Mouse (Mus musculus) E14TG2a.4 (cell line): Measurements from ENCODE around the gene Rnls.

Experiments used
- H3K27me3 ChIP-seq: 2 replicates; pipeline ENCODE4 v1.6.1; 2014; ENCODE audit warnings: low read length, control low read depth; ENCODE audit not compliant: insufficient read depth
- H3K36me3 ChIP-seq: 2 replicates; pipeline ENCODE4 v1.6.1; 2014; ENCODE audit warnings: low read length, control low read depth; ENCODE audit not compliant: insufficient read depth
- H3K4me1 ChIP-seq: replicated peaks from 2 replicates; pipeline ENCODE4 v1.6.1; 2014; ENCODE audit warnings: low read depth, low read length, control low read depth
- H3K4me3 ChIP-seq: replicated peaks from 2 replicates; pipeline ENCODE4 v1.5.1; 2014; ENCODE audit warnings: mild to moderate bottlenecking, low read length
- H3K9me3 ChIP-seq: 2 replicates; pipeline ENCODE4 v1.6.1; 2014; ENCODE audit warnings: low read length, control low read depth
- CTCF ChIP-seq: conservative IDR thresholded peaks from 2 replicates; pipeline ENCODE4 v1.5.1; 2014; ENCODE audit warnings: low read length
- NANOG ChIP-seq: IDR thresholded peaks from 2 replicates; pipeline ENCODE4 v1.6.1; 2014; ENCODE audit warnings: borderline replicate concordance, low read length, mixed read lengths
- POU5F1 ChIP-seq: IDR thresholded peaks from 2 replicates; pipeline ENCODE4 v1.6.1; 2014; ENCODE audit warnings: low read length, borderline replicate concordance

Rnls gene

GRCm38 (mm10) chr19:33326706-33327641 is 65.1 kb downstream of the Rnls start:
- no peaks in the 10 kb centered on the region for H3K27me3 ChIP-seq
- no peaks in the 10 kb centered on the region for H3K36me3 ChIP-seq
- no peaks in the 10 kb centered on the region for H3K4me1 ChIP-seq
- TF ChIP-seq CTCF (no peak), POU5F1 (no peak), NANOG (no peak)
- no peaks in the 10 kb centered on the region for H3K9me3 ChIP-seq
- H3K4me3 ChIP-seq: no peak overlapping the region

GRCm38 (mm10) chr19:33318785-33319184 is 73.3 kb downstream of the Rnls start:
- no peaks in the 10 kb centered on the region for H3K9me3 ChIP-seq
- TF ChIP-seq CTCF: no peak
- no peak for TF ChIP-seq POU5F1
- no peak for TF ChIP-seq NANOG
- H3K36me3 ChIP-seq: no peaks in the 10 kb centered on the region

GRCm38 (mm10) chr19:33317130-33317529 is 75.0 kb downstream of the Rnls start:
- Histone ChIP-seq H3K4me3 (no peak overlapping the region), H3K36me3 (no peaks in the 10 kb centered on the region), H3K27me3 (no peaks in the 10 kb centered on the region), H3K4me1 (no peaks in the 10 kb centered on the region), H3K9me3 (no peaks in the 10 kb centered on the region)
- TF ChIP-seq CTCF: no peak
- TF ChIP-seq NANOG: no peak
- no peak for TF ChIP-seq POU5F1

More at GRCm38 (mm10) chr19:33318785-33319184, 73.3 kb downstream of the Rnls start:
- H3K4me1 ChIP-seq: no peaks in the 10 kb centered on the region
- H3K27me3 ChIP-seq: no peaks in the 10 kb centered on the region
- no peak overlapping the region for H3K4me3 ChIP-seq

- H3K27me3 ChIP-seq: no peaks in the 10 kb centered on the region
- no peaks in the 10 kb centered on the region for H3K4me1 ChIP-seq
- no peak for TF ChIP-seq NANOG
- TF ChIP-seq CTCF: no peak
- no peak for TF ChIP-seq POU5F1
These were observed 92.3 kb downstream of the Rnls start for GRCm38 (mm10) chr19:33299726-33300292.

GRCm38 (mm10) chr19:33296338-33296737 is 95.8 kb downstream of the Rnls start:
- TF ChIP-seq POU5F1: no peak
- TF ChIP-seq CTCF: no peak
- no peak for TF ChIP-seq NANOG
- Histone ChIP-seq H3K27me3 (no peaks in the 10 kb centered on the region), H3K9me3 (no peaks in the 10 kb centered on the region), H3K36me3 (no peaks in the 10 kb centered on the region), H3K4me3 (no peak overlapping the region), H3K4me1 (no peaks in the 10 kb centered on the region)

More at GRCm38 (mm10) chr19:33299726-33300292, 92.3 kb downstream of the Rnls start:
- Histone ChIP-seq H3K4me3 (no peak overlapping the region), H3K36me3 (no peaks in the 10 kb centered on the region), H3K9me3 (no peaks in the 10 kb centered on the region)

GRCm38 (mm10) chr19:33282985-33283384 is 109.1 kb downstream of the Rnls start:
- no peaks in the 10 kb centered on the region for H3K4me1 ChIP-seq
- no peak overlapping the region for H3K4me3 ChIP-seq
- no peak for TF ChIP-seq NANOG
- TF ChIP-seq POU5F1: no peak
- peak; percentile 32 for TF ChIP-seq CTCF
- H3K27me3 ChIP-seq: no peaks in the 10 kb centered on the region
- H3K36me3 ChIP-seq: no peaks in the 10 kb centered on the region
- H3K9me3 ChIP-seq: no peaks in the 10 kb centered on the region

GRCm38 (mm10) chr19:33276421-33276820 is 115.7 kb downstream of the Rnls start:
- Histone ChIP-seq H3K4me1 (no peaks in the 10 kb centered on the region), H3K9me3 (no peaks in the 10 kb centered on the region), H3K36me3 (no peaks in the 10 kb centered on the region), H3K27me3 (no peaks in the 10 kb centered on the region), H3K4me3 (no peak overlapping the region)
- TF ChIP-seq CTCF (no peak), POU5F1 (no peak), NANOG (no peak)

GRCm38 (mm10) chr19:33273676-33274075 is 118.4 kb downstream of the Rnls start:
- Histone ChIP-seq H3K4me1 (no peaks in the 10 kb centered on the region), H3K36me3 (no peaks in the 10 kb centered on the region), H3K9me3 (no peaks in the 10 kb centered on the region), H3K4me3 (no peak overlapping the region), H3K27me3 (no peaks in the 10 kb centered on the region)
- TF ChIP-seq POU5F1: no peak
- TF ChIP-seq NANOG: no peak
- no peak for TF ChIP-seq CTCF

- TF ChIP-seq POU5F1: no peak
- TF ChIP-seq NANOG: no peak
- TF ChIP-seq CTCF: no peak
- H3K4me3 ChIP-seq: no peak overlapping the region
- no peaks in the 10 kb centered on the region for H3K36me3 ChIP-seq
- H3K9me3 ChIP-seq: no peaks in the 10 kb centered on the region
- H3K4me1 ChIP-seq: peaks cover 8% of the 10 kb centered on the region
- no peaks in the 10 kb centered on the region for H3K27me3 ChIP-seq
These were observed 120.5 kb downstream of the Rnls start for GRCm38 (mm10) chr19:33271571-33271970.
